Mouse (Mus musculus) spleen, postnatal 14 days (tissue): ENCODE measurements around the gene Trak1.
A peak's percentile ranks its signal among the peaks of the same experiment; 100 is the strongest.

Experiments used
- DNase-seq, 2 experiments: peaks; one replicate each; pipeline ENCODE4 v3.0.0; 2021 to 2022; ENCODE audit warnings: low spot score in 2 of 2

Gene Trak1

GRCm38 (mm10) chr9:121297171-121298064 is at the start of gene Trak1:
Trak1 (plus strand) TSS chr9:121297502.
- DNase-seq: peak in 1 of 2 experiments; percentile 55

DNA sequence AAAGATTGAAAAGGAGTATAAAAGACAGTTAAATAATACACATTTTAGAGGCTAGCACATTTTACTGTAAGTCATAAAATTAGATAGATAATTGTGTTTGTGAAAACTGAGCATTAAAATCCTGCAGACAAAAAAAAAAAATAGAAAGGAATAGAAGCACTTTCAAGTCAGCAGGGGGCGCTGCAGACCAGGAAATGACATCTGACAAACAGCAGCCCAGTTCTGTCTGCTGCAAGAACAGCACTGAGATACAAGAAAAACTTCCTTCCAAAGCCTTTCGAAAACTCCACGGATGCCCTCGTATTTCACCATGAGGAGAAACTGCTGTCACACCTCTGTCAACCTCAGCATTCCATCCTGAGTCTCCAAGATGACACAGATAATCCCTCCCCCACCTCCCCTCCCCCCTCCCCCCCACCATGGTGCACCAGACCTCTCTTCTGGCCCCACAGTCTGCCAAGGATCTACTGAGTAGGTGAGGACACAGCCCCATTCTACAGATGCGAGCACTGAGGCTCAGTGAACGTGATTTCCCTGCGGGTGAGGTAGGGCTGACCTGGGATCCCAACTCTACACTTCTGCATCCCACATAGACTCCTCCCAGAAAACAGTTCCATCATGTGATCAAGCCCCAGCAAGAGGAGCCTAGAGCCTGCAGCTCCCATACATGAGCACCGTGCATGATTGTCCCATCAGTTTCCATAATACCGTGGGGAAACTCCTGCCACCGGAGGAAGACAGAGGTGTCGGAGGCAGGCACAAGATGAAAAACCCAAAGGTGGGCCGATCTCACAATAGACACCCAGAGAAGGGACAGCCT is 49.1 kb upstream of the Trak1 start:
- DNase-seq: peak; percentile 60 to 79

DNA sequence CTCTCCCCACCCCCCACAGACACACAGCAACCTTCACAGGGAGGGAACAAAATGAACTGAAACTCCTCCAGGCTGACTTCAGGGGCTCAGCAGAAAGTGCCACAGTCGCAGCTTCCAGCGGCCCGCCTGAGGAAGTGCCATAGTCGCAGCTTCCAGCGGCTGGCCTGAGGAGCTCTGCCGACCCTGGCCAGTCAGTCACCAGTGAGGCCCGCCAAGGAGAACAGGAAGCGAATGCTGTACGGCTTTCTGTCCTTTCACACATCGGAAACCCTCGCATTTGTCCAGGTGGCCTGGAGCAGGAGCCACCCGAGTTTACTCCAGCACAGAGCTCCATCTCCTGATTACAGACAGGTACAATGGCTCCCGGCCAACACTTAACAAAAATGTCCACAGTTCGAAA is 47.5 kb upstream of the Trak1 start:
- DNase-seq: no peak

GRCm38 (mm10) chr9:121250854-121251253 is 46.4 kb upstream of the Trak1 start:
- DNase-seq: no peak

- DNase-seq: no peak
Measured at GRCm38 (mm10) chr9:121253983-121254382, 43.3 kb upstream of the Trak1 start.

DNA sequence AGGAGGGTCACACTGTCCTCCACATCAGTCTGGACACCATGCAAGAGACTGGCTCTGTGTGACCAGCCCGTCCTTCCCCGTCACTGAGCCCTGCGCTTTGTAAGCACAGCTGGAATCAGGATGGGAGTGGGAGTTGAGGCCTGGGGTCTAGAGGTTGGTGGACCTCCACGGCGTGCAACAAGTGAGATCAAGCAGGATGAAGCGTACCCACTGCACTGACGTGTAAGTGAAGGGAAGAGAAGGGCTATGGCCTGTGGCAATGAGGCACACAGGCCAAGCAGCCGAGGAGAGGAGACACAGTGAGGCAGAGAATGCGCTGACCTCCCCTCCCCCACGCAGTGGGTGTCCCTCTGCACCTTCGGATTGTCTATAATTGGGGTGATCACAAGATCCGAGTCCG is 42.5 kb upstream of the Trak1 start:
- DNase-seq: no peak

DNA sequence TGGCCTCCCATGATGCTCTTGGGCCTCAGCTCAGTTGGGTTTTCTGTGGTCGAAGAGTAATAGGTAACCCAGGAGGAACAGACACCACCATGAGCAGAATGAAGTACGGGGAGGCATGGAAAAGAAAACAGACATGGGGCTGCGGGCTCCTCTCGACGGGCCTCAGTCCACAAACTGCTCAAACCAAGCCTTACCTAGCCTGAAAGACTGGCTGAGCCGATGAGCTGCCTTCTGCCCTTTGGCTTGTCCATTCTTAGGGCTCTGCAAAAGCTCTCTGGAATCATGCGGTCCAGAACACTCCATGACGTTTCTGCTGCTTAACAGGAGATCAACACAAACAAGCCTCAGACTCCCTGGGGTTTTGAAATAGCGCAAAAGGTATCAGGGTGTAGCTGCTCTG is 40.2 kb upstream of the Trak1 start:
- no peak for DNase-seq

DNA sequence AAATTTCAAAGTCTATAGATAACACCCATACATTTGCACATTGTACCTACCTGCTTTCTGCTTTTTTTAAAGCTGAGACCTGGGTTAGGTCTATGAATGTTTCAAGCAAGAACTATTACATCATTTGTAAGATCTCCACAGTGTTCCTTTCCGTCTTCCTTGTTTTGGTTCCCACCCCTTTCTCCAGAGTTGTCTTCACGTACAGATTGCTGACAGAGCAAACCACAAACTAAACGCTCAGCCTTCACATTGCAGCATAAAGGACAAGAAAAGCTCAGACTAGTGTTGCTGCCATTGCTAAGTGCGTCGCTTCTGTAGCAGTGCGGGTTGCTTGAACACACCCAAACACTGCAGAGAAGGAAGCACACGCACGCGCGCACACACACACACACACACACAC is 32.0 kb upstream of the Trak1 start:
- no peak for DNase-seq

- DNase-seq: no peak
Measured at GRCm38 (mm10) chr9:121271149-121271548, 26.2 kb upstream of the Trak1 start.

DNA sequence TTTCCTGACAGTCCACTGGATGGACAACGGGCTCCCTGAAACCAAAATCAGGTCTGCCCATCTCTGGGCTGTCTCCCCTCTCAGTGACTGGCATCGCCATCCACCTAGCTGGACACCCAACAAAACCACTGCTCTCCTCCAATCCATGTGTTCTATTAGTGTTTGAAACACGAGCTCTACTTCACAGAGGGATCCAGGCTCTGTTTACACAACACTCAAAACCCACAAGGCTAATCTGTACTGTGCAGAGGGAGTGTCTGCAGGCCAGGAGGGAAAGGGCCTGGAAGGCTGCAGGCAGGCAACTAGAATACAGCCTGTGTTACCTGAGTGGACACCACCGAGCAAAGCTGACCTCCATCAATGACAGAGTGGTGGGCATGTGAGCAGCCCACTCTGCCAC is 25.7 kb upstream of the Trak1 start:
- DNase-seq: no peak

DNA sequence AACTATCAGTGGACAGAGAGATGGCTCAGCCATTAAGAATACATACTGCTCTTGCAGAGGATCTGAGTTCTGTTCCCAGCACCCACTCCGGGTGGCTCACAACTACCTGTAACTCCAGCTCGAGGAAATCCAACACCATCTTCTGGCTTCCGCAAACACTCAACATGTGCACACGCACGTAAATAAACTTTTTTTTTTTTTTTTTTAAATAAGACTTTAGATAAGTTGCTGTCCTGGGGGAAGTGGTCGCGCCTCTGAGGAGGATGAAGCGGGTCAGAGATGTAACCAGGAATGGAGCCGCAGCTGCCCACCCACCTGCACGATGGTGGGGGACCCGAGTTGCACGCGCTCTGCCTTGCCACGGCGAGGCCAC is 20.6 kb upstream of the Trak1 start:
- no peak for DNase-seq

GRCm38 (mm10) chr9:121277118-121278060 is 19.9 kb upstream of the Trak1 start, which contains the start of gene Ulk4:
Ulk4 (minus strand) TSS chr9:121277197.
- DNase-seq: peak; percentile 71 to 81

- no peak for DNase-seq
Measured at GRCm38 (mm10) chr9:121279216-121279615, 18.1 kb upstream of the Trak1 start.

DNA sequence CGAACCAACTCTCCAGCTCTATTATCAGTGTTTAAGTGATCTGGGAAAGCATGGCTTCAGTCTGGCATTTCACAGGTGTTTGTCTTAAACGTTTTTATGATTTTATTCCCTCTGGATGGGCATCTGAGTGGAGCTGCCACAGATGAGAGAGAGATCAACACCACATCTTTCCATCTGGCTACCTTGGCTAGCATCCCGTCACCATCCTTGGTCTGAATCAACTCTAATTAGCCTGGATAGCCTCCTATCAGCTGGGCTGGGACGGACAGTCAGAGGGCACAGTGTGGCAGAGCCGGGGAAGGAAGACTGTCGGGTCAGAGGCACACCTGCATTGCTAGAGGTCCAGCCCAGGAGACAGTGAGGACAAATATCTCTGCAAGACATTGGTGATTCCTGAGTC is 15.4 kb upstream of the Trak1 start:
- no peak for DNase-seq

- no peak for DNase-seq
Measured at GRCm38 (mm10) chr9:121283620-121284185, 13.6 kb upstream of the Trak1 start.

DNA sequence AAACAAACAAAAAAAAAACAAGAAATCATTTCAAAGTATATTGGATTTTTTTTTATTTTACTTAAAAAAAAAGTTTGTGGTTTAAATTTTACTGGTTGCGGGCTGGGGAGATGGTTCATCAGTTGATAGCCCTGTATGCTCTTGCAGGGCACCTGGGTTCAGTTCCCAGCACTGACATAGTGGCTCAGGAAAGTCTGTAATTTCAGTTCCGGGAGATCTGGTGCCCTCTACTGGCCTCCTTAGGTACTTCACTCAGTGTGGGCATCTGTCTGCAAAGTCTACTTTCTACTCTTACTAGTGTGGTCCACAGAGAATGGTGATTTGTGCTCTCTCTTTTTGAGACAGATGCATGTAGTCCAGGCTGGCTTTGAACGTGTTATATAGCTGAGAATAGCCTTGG is 12.9 kb upstream of the Trak1 start:
- peak; percentile 40 to 66 for DNase-seq

DNA sequence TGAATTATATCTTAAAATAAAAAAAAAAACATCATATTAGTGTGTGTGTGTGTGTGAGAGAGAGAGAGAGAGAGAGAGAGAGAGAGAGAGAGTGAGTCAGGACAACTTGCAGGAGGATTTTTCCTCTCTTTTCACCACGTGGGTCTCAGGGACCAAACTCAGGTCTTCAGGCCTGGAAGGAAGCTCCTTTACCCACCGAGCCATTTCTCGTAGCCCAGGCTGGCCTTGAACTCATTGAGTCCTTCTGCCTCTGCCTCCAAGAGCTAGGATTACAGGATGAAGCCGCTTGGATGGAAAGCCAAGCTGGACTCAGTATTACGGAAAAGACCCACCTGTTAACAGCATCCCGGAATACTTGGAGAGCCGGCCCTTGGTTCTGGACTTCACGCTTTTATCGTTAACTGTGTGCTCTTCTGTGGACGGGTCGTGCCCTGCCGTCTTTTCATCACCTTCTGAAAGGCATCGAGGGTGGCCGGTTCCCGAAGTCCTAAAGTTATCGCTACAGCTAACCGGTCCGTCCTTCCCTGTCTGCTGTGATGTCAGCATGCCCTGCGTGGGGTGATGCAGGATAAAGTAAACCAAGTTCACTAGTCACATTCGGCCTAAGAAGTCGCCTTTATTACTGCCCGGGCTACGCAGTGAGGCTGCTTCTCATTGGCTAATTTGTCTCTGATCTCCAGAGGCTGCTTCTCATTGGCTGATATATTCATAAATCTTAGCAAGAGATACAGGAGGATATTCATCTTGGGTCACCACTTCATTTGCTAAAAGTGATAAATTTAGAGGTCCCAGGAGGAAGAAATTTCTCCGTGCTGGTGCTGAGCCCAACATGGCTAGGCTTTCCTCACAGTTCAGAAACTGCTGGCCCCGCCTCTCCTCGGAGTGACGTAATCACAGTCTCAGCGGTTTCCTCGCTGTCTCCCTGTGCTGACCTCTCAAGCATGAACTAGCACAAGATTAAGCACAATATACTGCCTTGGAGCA is 11.7 kb upstream of the Trak1 start:
- DNase-seq: peak; percentile 36 to 60

GRCm38 (mm10) chr9:121286325-121286901 is 10.9 kb upstream of the Trak1 start:
- DNase-seq: no peak

- no peak for DNase-seq
Measured at GRCm38 (mm10) chr9:121291275-121291674, 6.0 kb upstream of the Trak1 start.

GRCm38 (mm10) chr9:121293187-121293586 is 4.1 kb upstream of the Trak1 start:
- no peak for DNase-seq
